Mouse (Mus musculus): Measurements from ENCODE around the gene Gjb3. TPM values are rescaled to one million over a fixed set of nuclear protein-coding genes. Genes with fewer than 3 reads are reported as not detected.

Gjb3 gene
- 0.42 and 0.65 TPM in 2 replicates for polyA plus RNA-seq (2016; fragmentation: Nextera tagmentation; extraction: Ambion mirVana)

GRCm38 (mm10) chr4:127330181-127331100 is at the start of gene Gjb3:
Gjb3 (minus strand) TSS chr4:127330844.
- H3K9ac ChIP-seq (replicated peaks), result peak within 1 kb of the TSS; percentile 5; the same call in 1 of the 2 replicates
- H3K27ac ChIP-seq (replicated peaks), result no peak within 1 kb of the TSS
- H3K36me3 ChIP-seq, result no peaks in the 10 kb centered on the region
- H3K9me3 ChIP-seq, result no peaks in the 10 kb centered on the region
- H3K4me2 ChIP-seq (replicated peaks), result peak within 1 kb of the TSS; percentile 37
- peak within 1 kb of the TSS; percentile 16 for H3K4me3 ChIP-seq
- H3K27me3 ChIP-seq, result peaks cover 71% of the 10 kb centered on the region
- 0 out of 2 replicates have a peak, but pooled peaks have one; percentile 47 for ATAC-seq (ENCODE audit: low FRiP score, low read depth)
- peaks cover 24% of the 10 kb centered on the region for H3K4me1 ChIP-seq
- WGBS, result 3% methylated on average over 49 of the region's 49 CpGs

GRCm38 (mm10) chr4:127377344-127377743 is 46.7 kb upstream of the Gjb3 start:
- H3K36me3 ChIP-seq, result no peaks in the 10 kb centered on the region
- ATAC-seq (ENCODE audit: low FRiP score, low read depth), result no peak
- H3K4me1 ChIP-seq, result no peaks in the 10 kb centered on the region
- H3K9me3 ChIP-seq, result no peaks in the 10 kb centered on the region
- H3K27ac ChIP-seq (replicated peaks), result no peak overlapping the region
- no peak overlapping the region for H3K4me3 ChIP-seq
- no peak overlapping the region for H3K4me2 ChIP-seq (replicated peaks)
- no peak overlapping the region for H3K9ac ChIP-seq (replicated peaks)
- no peaks in the 10 kb centered on the region; the same call in 1 of the 2 replicates for H3K27me3 ChIP-seq
- 34% methylated on average over 4 of the region's 4 CpGs for WGBS

- ATAC-seq (ENCODE audit: low FRiP score, low read depth), result no peak
- Histone ChIP-seq H3K9me3 (no peaks in the 10 kb centered on the region), H3K9ac (replicated peaks) (no peak overlapping the region), H3K27ac (replicated peaks) (no peak overlapping the region), H3K4me1 (no peaks in the 10 kb centered on the region), H3K36me3 (no peaks in the 10 kb centered on the region), H3K4me2 (replicated peaks) (no peak overlapping the region), H3K27me3 (no peaks in the 10 kb centered on the region; the same call in 1 of the 2 replicates), H3K4me3 (no peak overlapping the region)
- 88% methylated on average over 17 of the region's 17 CpGs for WGBS
These were observed 45.0 kb upstream of the Gjb3 start for GRCm38 (mm10) chr4:127375541-127376177.

GRCm38 (mm10) chr4:127374645-127375044 is 44.0 kb upstream of the Gjb3 start:
- no peak overlapping the region for H3K4me3 ChIP-seq
- no peaks in the 10 kb centered on the region for H3K36me3 ChIP-seq
- no peaks in the 10 kb centered on the region for H3K9me3 ChIP-seq
- no peak for ATAC-seq (ENCODE audit: low FRiP score, low read depth)
- H3K27me3 ChIP-seq, result no peaks in the 10 kb centered on the region; the same call in 1 of the 2 replicates
- H3K27ac ChIP-seq (replicated peaks), result no peak overlapping the region
- 78% methylated on average over 4 of the region's 4 CpGs for WGBS
- H3K4me2 ChIP-seq (replicated peaks), result no peak overlapping the region
- H3K4me1 ChIP-seq, result no peaks in the 10 kb centered on the region
- H3K9ac ChIP-seq (replicated peaks), result no peak overlapping the region

GRCm38 (mm10) chr4:127373491-127373890 is 42.8 kb upstream of the Gjb3 start:
- ATAC-seq (ENCODE audit: low FRiP score, low read depth), result no peak
- H3K27ac ChIP-seq (replicated peaks), result no peak overlapping the region
- H3K9ac ChIP-seq (replicated peaks), result no peak overlapping the region
- no peak overlapping the region for H3K4me2 ChIP-seq (replicated peaks)
- no peak overlapping the region for H3K4me3 ChIP-seq
- no peaks in the 10 kb centered on the region for H3K9me3 ChIP-seq
- no peaks in the 10 kb centered on the region for H3K36me3 ChIP-seq
- H3K27me3 ChIP-seq, result peaks cover 7% of the 10 kb centered on the region; the same call in 1 of the 2 replicates
- WGBS, result 75% methylated on average over 8 of the region's 8 CpGs
- no peaks in the 10 kb centered on the region for H3K4me1 ChIP-seq

- H3K27ac ChIP-seq (replicated peaks), result no peak overlapping the region
- no peaks in the 10 kb centered on the region for H3K4me1 ChIP-seq
- ATAC-seq (ENCODE audit: low FRiP score, low read depth), result no peak
- no peak overlapping the region for H3K9ac ChIP-seq (replicated peaks)
- H3K9me3 ChIP-seq, result no peaks in the 10 kb centered on the region
- H3K27me3 ChIP-seq, result peaks cover 7% of the 10 kb centered on the region; the same call in 1 of the 2 replicates
- WGBS, result 73% methylated on average over 5 of the region's 5 CpGs
- H3K4me2 ChIP-seq (replicated peaks), result no peak overlapping the region
- H3K4me3 ChIP-seq, result no peak overlapping the region
- no peaks in the 10 kb centered on the region for H3K36me3 ChIP-seq
These were observed 40.9 kb upstream of the Gjb3 start for GRCm38 (mm10) chr4:127371546-127371945.

GRCm38 (mm10) chr4:127370447-127370846 is 39.8 kb upstream of the Gjb3 start:
- H3K4me3 ChIP-seq, result no peak overlapping the region
- no peaks in the 10 kb centered on the region for H3K9me3 ChIP-seq
- H3K4me1 ChIP-seq, result 0 out of 2 replicates have a peak, but pooled peaks cover 4% of the 10 kb centered on the region
- ATAC-seq (ENCODE audit: low FRiP score, low read depth), result no peak
- no peak overlapping the region for H3K9ac ChIP-seq (replicated peaks)
- H3K27me3 ChIP-seq, result peaks cover 7% of the 10 kb centered on the region; the same call in 1 of the 2 replicates
- WGBS, result 49% methylated on average over 2 of the region's 2 CpGs
- no peak overlapping the region for H3K4me2 ChIP-seq (replicated peaks)
- H3K36me3 ChIP-seq, result no peaks in the 10 kb centered on the region
- no peak overlapping the region for H3K27ac ChIP-seq (replicated peaks)

GRCm38 (mm10) chr4:127368379-127368973 is 37.8 kb upstream of the Gjb3 start:
- no peak for ATAC-seq (ENCODE audit: low FRiP score, low read depth)
- 39% methylated on average over 13 of the region's 13 CpGs for WGBS
- no peak overlapping the region for H3K9ac ChIP-seq (replicated peaks)
- no peak overlapping the region for H3K27ac ChIP-seq (replicated peaks)
- H3K27me3 ChIP-seq, result peaks cover 7% of the 10 kb centered on the region; the same call in 1 of the 2 replicates
- H3K36me3 ChIP-seq, result no peaks in the 10 kb centered on the region
- 0 out of 2 replicates have a peak, but pooled peaks cover 4% of the 10 kb centered on the region for H3K4me1 ChIP-seq
- no peak overlapping the region for H3K4me2 ChIP-seq (replicated peaks)
- H3K9me3 ChIP-seq, result no peaks in the 10 kb centered on the region
- H3K4me3 ChIP-seq, result no peak overlapping the region

GRCm38 (mm10) chr4:127365834-127366233 is 35.2 kb upstream of the Gjb3 start:
- H3K4me3 ChIP-seq, result no peak overlapping the region
- no peaks in the 10 kb centered on the region for H3K36me3 ChIP-seq
- 0 out of 2 replicates have a peak, but pooled peaks cover 4% of the 10 kb centered on the region for H3K4me1 ChIP-seq
- ATAC-seq (ENCODE audit: low FRiP score, low read depth), result peak; percentile 44; the same call in 1 of the 2 replicates
- peaks cover 7% of the 10 kb centered on the region; the same call in 1 of the 2 replicates for H3K27me3 ChIP-seq
- peak overlapping the region; percentile 56 for H3K27ac ChIP-seq (replicated peaks)
- H3K9me3 ChIP-seq, result no peaks in the 10 kb centered on the region
- no peak overlapping the region for H3K4me2 ChIP-seq (replicated peaks)
- WGBS, result 25% methylated on average over 4 of the region's 4 CpGs
- H3K9ac ChIP-seq (replicated peaks), result no peak overlapping the region

- Histone ChIP-seq H3K4me2 (replicated peaks) (no peak overlapping the region), H3K4me1 (0 out of 2 replicates have a peak, but pooled peaks cover 4% of the 10 kb centered on the region), H3K9ac (replicated peaks) (no peak overlapping the region), H3K9me3 (no peaks in the 10 kb centered on the region), H3K27ac (replicated peaks) (peak overlapping the region; percentile 56), H3K4me3 (no peak overlapping the region), H3K36me3 (no peaks in the 10 kb centered on the region), H3K27me3 (peaks cover 7% of the 10 kb centered on the region; the same call in 1 of the 2 replicates)
- peak; percentile 55 for ATAC-seq (ENCODE audit: low FRiP score, low read depth)
- 14% methylated on average over 5 of the region's 5 CpGs for WGBS
These were observed 34.8 kb upstream of the Gjb3 start for GRCm38 (mm10) chr4:127365433-127365832.

- Histone ChIP-seq H3K4me2 (replicated peaks) (no peak overlapping the region), H3K27ac (replicated peaks) (no peak overlapping the region), H3K4me3 (no peak overlapping the region), H3K4me1 (0 out of 2 replicates have a peak, but pooled peaks cover 4% of the 10 kb centered on the region), H3K36me3 (no peaks in the 10 kb centered on the region), H3K9ac (replicated peaks) (no peak overlapping the region), H3K9me3 (no peaks in the 10 kb centered on the region), H3K27me3 (peaks cover 13% of the 10 kb centered on the region)
- WGBS, result 62% methylated on average over 6 of the region's 6 CpGs
- ATAC-seq (ENCODE audit: low FRiP score, low read depth), result no peak
These were observed 33.8 kb upstream of the Gjb3 start for GRCm38 (mm10) chr4:127364431-127364830.

All from midbrain, embryonic 12.5 days (tissue).